Mouse (Mus musculus) midbrain, embryonic 13.5 days (tissue): ENCODE results near the gene Gcnt7. TPM values are rescaled to one million over a fixed set of nuclear protein-coding genes. Genes with fewer than 3 reads are reported as not detected.

Experiments used
- ATAC-seq: fragments of 200-750 bp; cut with Nextera tagmentation; 2 replicates; pipeline ENCODE4 v1.8.0; 2017; ENCODE audit warnings: mild to moderate bottlenecking, moderate TSS enrichment, moderate library complexity
- H3K27ac ChIP-seq: fragments of 300-500 bp; sonication (generic); 2 replicates; pipeline ENCODE4 v1.5.1; 2015; ENCODE audit warnings: inconsistent platforms, mild to moderate bottlenecking, moderate library complexity
- H3K27me3 ChIP-seq: fragments of 300-500 bp; sonication (generic); 2 replicates; pipeline ENCODE4 v1.6.1; 2015; ENCODE audit warnings: mild to moderate bottlenecking, inconsistent platforms
- H3K36me3 ChIP-seq: fragments of 300-500 bp; sonication (generic); 2 replicates; pipeline ENCODE4 v1.6.1; 2015; ENCODE audit warnings: mild to moderate bottlenecking, inconsistent platforms
- H3K4me1 ChIP-seq: fragments of 300-500 bp; sonication (generic); replicated peaks from 2 replicates; pipeline ENCODE4 v1.6.1; 2015; ENCODE audit warnings: inconsistent platforms
- H3K4me2 ChIP-seq: fragments of 300-500 bp; sonication (generic); replicated peaks from 2 replicates; pipeline ENCODE4 v1.6.1; 2015; ENCODE audit warnings: moderate library complexity, mild to moderate bottlenecking, inconsistent platforms
- H3K4me3 ChIP-seq: fragments of 300-500 bp; sonication (generic); replicated peaks from 2 replicates; pipeline ENCODE4 v1.5.1; 2015; ENCODE audit warnings: mild to moderate bottlenecking, inconsistent platforms
- H3K9ac ChIP-seq: fragments of 300-500 bp; sonication (generic); replicated peaks from 2 replicates; pipeline ENCODE4 v1.6.1; 2015; ENCODE audit warnings: mild to moderate bottlenecking, inconsistent platforms
- H3K9me3 ChIP-seq: fragments of 300-500 bp; sonication (generic); 2 replicates; pipeline ENCODE4 v1.6.1; 2016; ENCODE audit warnings: mild to moderate bottlenecking, inconsistent platforms
- WGBS: fragments of 180-500 bp; shearing (Covaris S2); methylation state at CpG from one replicate; pipeline ENCODE4 v1.1.7; 2015; 5-methylcytosine and 5-hydroxymethylcytosine counted together
- polyA plus RNA-seq: library from polyadenylated mRNA; unstranded; fragments of >200 nt; fragmentation: Nextera tagmentation; extraction: Ambion mirVana; gene quantifications from 2 replicates; pipeline ENCODE4 v1.2.1, GENCODE M21; 2015

Gene Gcnt7
- 1.7 and 2.3 TPM in 2 replicates for polyA plus RNA-seq

DNA sequence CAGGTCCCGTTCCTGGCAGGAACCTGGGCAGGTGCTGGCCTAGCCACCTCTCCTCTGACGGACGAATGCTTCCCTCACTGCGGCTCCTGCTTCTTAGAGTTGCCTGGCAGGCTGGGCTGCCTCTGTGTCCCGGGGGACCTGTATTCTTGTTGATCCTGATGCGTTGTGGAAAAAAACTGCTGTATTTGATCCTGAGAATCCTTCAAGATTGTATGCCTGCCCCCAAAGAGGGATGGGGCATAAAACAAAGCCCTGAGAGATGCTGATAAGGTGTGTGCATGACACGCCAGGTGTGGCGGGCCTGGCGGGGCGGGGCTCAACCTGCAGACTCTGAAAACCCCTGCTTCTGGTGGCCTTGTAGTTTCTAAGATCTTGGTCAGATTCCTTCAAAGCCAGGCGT is at the start of gene Gcnt7:
TSS of gene Gcnt7 (minus strand) at position 101 of the 400 bp plus-strand sequence.
- Histone ChIP-seq H3K27ac (no peak within 1 kb of the TSS), H3K27me3 (no peaks in the 10 kb centered on the region), H3K36me3 (peaks cover 72% of the 10 kb centered on the region), H3K9me3 (no peaks in the 10 kb centered on the region), H3K4me3 (no peak within 1 kb of the TSS), H3K9ac (no peak within 1 kb of the TSS), H3K4me2 (no peak within 1 kb of the TSS), H3K4me1 (no peaks in the 10 kb centered on the region)
- WGBS: 93% methylated on average over 11 of the region's 11 CpGs
- ATAC-seq: no peak

DNA sequence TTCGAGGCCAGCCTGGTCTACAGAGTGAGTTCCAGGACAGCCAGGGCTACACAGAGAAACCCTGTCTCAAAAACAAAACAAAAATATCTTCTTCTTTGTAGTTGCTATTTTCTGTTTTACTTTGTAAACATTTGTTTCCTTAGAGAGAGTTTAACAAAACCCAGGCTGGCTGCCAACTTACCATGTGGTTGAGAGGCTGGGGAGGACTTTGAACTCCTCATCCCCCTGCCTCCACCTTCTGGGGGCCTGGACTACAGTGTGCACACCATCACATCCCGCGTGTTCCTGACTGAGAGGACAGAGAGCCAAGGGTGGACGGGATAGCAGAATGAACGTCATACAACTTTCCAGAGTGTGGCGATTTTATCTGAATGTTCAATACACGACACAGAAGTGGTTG is 47.7 kb upstream of the Gcnt7 start:
- no peak overlapping the region for H3K9ac ChIP-seq
- no peaks in the 10 kb centered on the region for H3K9me3 ChIP-seq
- H3K4me2 ChIP-seq: no peak overlapping the region
- no peak for ATAC-seq
- no peaks in the 10 kb centered on the region for H3K36me3 ChIP-seq
- no peak overlapping the region for H3K4me3 ChIP-seq
- no peaks in the 10 kb centered on the region for H3K4me1 ChIP-seq
- no peaks in the 10 kb centered on the region for H3K27me3 ChIP-seq
- no peak overlapping the region for H3K27ac ChIP-seq
- 85% methylated on average over 7 of the region's 7 CpGs for WGBS

DNA sequence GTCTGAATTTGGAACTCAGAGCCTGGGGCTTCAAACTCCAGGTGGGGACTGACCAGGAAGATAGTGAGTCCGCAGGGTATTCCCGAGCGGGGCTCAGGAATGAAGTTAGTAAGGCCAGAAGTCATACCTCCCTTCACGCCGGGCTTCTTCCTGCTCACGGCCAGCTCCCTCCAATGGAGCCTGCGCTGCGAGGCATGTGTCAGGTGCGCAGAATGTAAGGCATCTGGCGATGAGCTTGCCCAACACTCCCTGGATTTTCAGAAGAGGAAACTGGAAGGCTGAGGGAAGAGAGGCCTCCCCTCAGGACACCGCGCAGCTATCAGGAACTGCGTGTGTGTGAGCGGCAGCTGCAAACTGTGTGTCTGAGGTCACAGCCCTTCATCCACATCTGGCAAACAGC is 43.8 kb upstream of the Gcnt7 start:
- no peak overlapping the region for H3K4me3 ChIP-seq

DNA sequence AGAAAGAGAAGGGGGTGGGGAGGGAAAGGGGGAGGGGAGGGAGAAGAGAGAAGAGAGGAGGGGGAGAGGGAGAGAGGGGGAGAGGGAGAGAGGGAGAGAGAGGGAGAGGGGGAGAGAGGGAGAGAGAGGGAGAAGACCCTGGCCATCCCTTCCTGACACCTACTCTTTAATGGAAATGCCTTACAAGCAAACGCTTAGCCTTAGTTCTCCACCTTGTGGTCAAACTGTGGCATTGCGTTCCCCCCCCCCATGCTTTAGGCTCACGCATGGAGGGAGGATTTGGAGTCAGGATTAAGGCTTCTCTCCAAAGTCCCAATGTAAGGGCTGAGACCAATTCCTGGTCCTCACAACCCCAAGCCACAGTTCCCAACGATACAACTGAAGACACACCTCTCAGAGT is 42.9 kb upstream of the Gcnt7 start:
- Histone ChIP-seq H3K9me3 (no peaks in the 10 kb centered on the region), H3K4me2 (no peak overlapping the region), H3K36me3 (no peaks in the 10 kb centered on the region), H3K9ac (no peak overlapping the region), H3K27me3 (no peaks in the 10 kb centered on the region), H3K4me1 (no peaks in the 10 kb centered on the region), H3K27ac (no peak overlapping the region), H3K4me3 (no peak overlapping the region)
- peak; percentile 55; the same call in 1 of the 2 replicates for ATAC-seq
- 1% methylated on average over 4 of the region's 4 CpGs for WGBS

More for the DNA sequence above, 43.8 kb upstream of the Gcnt7 start:
- Histone ChIP-seq H3K4me1 (no peaks in the 10 kb centered on the region), H3K27ac (no peak overlapping the region), H3K36me3 (no peaks in the 10 kb centered on the region), H3K9me3 (no peaks in the 10 kb centered on the region), H3K9ac (no peak overlapping the region), H3K4me2 (no peak overlapping the region), H3K27me3 (no peaks in the 10 kb centered on the region)
- WGBS: 73% methylated on average over 14 of the region's 14 CpGs
- ATAC-seq: no peak

DNA sequence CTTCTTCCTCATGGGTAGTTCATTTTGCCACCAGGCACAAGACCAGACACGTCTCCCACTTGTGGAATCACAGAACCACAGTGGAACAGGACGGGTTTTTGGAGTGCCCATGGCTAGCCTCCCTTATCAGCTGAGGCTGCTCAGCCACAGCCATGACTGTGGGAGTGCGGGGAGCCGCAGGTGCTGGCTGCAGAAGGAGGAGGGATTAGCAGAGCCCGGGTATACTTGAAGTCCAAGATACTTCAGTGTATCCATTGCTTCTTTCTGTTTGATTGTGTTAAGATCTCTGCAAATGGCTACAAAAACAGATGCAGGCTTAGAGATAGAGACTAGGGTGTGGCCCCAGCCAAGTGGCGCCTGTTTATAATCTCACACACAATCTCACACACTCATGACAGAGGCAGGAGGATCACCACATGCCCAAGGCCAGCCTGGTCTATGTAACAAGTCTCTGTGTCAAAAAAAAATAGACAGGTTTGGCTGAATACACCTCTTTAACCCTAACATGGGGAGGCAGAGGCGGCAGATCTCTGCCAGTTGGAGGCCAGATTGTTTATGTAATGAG is 42.4 kb upstream of the Gcnt7 start:
- 52% methylated on average over 7 of the region's 7 CpGs for WGBS
- H3K36me3 ChIP-seq: no peaks in the 10 kb centered on the region
- no peak overlapping the region for H3K27ac ChIP-seq
- H3K9ac ChIP-seq: no peak overlapping the region
- 0 out of 2 replicates have a peak, but pooled peaks have one; percentile 40 for ATAC-seq
- no peaks in the 10 kb centered on the region for H3K27me3 ChIP-seq
- H3K4me3 ChIP-seq: no peak overlapping the region
- no peaks in the 10 kb centered on the region for H3K9me3 ChIP-seq
- H3K4me1 ChIP-seq: no peaks in the 10 kb centered on the region
- H3K4me2 ChIP-seq: no peak overlapping the region

DNA sequence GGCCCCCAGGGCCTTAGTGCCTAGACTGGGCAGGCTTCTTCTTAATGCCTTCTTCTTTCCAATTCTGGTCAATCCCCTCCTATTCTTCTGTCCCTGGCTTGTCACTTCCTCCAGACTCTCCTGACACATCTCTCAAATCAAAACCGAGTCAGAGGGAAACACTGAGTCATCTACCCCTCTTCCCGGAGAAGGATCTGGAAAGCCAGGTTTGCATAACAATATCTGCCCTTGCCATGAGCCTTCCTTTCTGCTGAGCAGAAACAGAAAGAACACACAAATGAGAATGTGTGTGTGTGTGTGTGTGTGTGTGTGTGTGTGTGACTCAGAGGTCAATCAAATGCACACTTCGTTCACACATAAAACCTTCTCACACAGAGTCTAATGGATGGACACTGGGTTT is 40.4 kb upstream of the Gcnt7 start:
- WGBS: 46% methylated on average over 3 of the region's 3 CpGs
- no peaks in the 10 kb centered on the region for H3K9me3 ChIP-seq
- no peaks in the 10 kb centered on the region for H3K36me3 ChIP-seq
- no peaks in the 10 kb centered on the region for H3K27me3 ChIP-seq
- no peak overlapping the region for H3K4me2 ChIP-seq
- H3K27ac ChIP-seq: no peak overlapping the region
- ATAC-seq: no peak
- no peak overlapping the region for H3K9ac ChIP-seq
- H3K4me3 ChIP-seq: no peak overlapping the region
- no peaks in the 10 kb centered on the region for H3K4me1 ChIP-seq

DNA sequence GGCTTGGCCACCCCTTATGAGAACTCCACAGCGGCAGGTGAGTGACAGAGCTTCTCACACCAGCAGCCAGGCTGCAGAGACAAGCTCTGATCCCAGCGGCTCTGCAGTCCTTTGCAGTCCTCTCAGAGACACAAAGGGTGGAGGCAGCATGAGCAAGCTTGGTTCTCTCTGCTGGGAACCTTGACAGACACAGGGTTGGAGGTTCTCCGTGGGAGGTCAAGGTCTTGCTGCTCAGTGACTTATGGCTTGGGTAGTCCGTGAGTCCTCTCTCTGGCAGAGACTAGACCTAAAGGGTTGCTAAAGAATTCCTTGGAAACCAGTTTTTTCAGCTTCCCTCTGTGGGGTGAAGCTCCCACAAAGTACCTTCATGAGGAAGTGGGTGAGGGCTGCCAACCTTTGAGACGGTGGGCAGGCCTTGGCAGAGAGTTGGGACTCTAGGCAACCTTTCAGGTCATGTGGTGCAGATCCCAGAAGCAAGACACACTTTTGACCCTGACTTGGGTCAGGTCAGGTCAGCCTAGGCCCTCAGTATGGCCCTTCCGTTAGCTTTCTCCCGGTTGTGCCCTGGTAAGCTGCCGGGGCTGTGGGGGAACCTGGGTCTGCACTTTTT is 38.4 kb upstream of the Gcnt7 start:
- H3K4me1 ChIP-seq: no peaks in the 10 kb centered on the region
- H3K4me3 ChIP-seq: no peak overlapping the region
- H3K9ac ChIP-seq: no peak overlapping the region
- ATAC-seq: no peak
- no peak overlapping the region for H3K4me2 ChIP-seq
- no peaks in the 10 kb centered on the region for H3K36me3 ChIP-seq
- H3K9me3 ChIP-seq: no peaks in the 10 kb centered on the region
- 80% methylated on average over 8 of the region's 8 CpGs for WGBS
- H3K27ac ChIP-seq: no peak overlapping the region
- H3K27me3 ChIP-seq: no peaks in the 10 kb centered on the region

DNA sequence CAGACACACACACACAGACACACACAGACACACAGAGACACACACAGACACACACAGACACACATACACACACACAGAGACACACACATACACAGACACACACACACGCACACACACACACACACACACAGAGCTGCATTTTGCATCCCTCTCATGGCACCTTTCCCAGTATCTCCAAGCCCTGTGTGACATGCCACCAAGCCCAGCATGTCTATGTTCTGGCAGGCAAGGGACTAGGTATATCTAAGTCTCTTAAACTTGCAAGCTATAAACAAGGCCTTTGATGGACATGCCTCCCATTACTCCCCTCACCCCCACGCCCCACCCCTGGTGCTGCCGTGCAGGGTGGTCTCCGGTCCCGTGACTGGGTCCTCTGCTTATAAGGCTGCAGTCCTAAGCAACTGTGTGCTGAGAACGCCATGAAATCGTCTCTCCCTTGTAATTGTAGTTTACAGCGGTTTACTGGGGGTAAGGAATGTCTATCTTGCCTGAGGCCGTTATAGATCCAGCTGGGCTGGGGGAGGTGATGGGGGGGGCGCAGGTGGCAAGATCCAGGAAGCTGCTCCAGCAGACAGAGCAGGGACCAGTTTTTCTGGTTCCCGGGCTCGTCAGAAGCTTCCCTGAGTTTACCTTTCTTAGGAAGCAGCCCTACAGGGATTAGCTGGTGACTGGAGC is 26.4 kb upstream of the Gcnt7 start:
- H3K36me3 ChIP-seq: no peaks in the 10 kb centered on the region
- H3K4me1 ChIP-seq: 0 out of 2 replicates have a peak, but pooled peaks cover 4% of the 10 kb centered on the region
- no peak overlapping the region for H3K9ac ChIP-seq
- 48% methylated on average over 12 of the region's 12 CpGs for WGBS
- ATAC-seq: no peak
- H3K4me3 ChIP-seq: no peak overlapping the region
- no peaks in the 10 kb centered on the region for H3K9me3 ChIP-seq
- 0 out of 2 replicates have a peak, but pooled peaks cover 3% of the 10 kb centered on the region for H3K27me3 ChIP-seq
- no peak overlapping the region for H3K27ac ChIP-seq
- H3K4me2 ChIP-seq: no peak overlapping the region

DNA sequence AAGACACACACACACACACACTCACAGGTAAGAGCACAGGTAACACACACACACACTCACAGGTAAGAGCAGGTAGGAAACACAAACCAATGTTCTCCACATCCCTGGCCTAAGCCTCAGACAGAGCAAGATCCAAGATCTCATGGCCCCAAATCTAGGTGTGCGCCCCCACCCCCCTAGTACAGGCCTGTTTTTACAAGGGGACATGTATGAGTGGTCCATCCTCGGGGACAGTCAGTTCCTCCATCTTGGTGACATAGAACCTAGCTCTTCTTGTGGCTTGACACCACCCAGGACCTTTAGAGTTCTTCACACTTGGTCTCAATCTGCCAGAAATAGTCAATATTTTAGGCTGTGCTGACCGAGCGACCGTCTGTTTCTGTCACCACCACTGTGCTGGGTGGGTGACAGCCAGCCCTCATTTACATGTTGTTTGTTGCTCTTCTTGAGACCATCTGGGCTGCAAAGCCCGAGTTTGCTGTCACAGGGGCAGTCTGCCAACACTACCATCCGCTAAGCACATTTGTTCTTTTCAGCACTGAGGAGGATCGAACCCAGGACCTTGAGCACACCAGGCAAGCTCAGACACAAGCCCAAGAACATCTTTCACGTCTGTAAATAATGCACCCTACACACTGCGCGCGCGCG is 25.5 kb upstream of the Gcnt7 start:
- Histone ChIP-seq H3K4me2 (no peak overlapping the region), H3K4me3 (no peak overlapping the region), H3K9ac (no peak overlapping the region), H3K9me3 (no peaks in the 10 kb centered on the region), H3K4me1 (0 out of 2 replicates have a peak, but pooled peaks cover 4% of the 10 kb centered on the region), H3K27ac (no peak overlapping the region), H3K27me3 (0 out of 2 replicates have a peak, but pooled peaks cover 3% of the 10 kb centered on the region), H3K36me3 (no peaks in the 10 kb centered on the region)
- 86% methylated on average over 14 of the region's 14 CpGs for WGBS
- ATAC-seq: no peak

DNA sequence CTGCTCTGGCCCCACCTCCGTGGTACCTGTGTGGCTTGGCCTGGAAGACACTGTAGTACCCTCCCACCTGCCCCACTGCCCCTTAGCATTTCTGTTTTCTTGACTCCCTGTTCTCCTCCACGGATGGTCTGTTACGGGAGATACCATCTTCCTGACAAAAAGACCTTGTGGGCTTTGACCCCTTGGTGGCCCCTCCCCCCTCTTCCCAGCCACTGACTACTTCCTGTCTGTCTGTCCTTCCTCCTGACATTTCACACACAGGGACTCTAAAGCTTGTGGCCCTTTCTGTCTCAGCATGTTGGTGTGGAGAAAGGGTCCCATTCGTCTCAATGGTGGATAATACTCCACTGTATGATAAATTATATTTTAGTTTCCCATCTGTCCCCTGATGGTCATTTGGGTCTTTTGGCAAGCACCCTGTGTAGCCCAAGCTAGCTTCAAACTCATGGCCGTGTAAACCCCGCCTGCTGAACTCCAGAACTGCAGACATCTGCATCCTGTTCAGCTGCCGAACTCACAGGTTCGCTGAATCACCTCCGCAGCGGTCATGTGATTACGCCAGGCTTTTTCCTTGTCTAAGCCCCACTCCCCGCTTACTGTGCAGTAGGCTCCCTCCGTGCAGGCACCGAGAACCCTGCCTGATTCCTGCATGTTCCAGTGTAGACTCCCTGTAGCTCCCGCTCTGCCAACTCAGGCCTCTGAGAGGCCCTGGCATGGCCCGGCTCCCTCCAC is 23.4 kb upstream of the Gcnt7 start:
- H3K9ac ChIP-seq: no peak overlapping the region
- H3K9me3 ChIP-seq: no peaks in the 10 kb centered on the region
- H3K4me3 ChIP-seq: no peak overlapping the region
- no peak overlapping the region for H3K4me2 ChIP-seq
- no peak overlapping the region for H3K27ac ChIP-seq
- H3K4me1 ChIP-seq: 0 out of 2 replicates have a peak, but pooled peaks cover 4% of the 10 kb centered on the region
- peaks cover 4% of the 10 kb centered on the region for H3K27me3 ChIP-seq
- ATAC-seq: no peak
- H3K36me3 ChIP-seq: no peaks in the 10 kb centered on the region
- 85% methylated on average over 16 of the region's 16 CpGs for WGBS

DNA sequence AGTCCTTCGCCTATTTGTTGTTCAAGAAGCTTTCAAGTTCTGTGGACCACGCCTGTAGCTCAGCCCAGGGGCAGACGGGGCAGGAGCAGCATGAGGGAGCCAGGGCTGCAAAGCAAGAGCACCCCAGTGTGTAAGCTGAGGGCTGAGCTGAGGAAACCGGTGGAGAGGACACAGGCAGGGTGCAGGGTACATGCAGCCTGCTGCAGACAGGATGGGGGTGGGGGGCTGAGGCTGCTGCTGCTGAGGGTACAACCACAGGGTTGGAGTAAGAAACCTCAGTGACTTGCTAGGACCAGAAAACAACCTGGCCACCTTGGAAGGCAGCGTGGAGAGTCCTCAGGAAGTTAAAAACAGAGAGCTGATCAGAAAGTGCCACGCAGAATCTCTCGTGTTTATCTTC is 21.9 kb upstream of the Gcnt7 start:
- Histone ChIP-seq H3K36me3 (no peaks in the 10 kb centered on the region), H3K9me3 (no peaks in the 10 kb centered on the region)
- 71% methylated on average over 7 of the region's 7 CpGs for WGBS

More for the DNA sequence above, 21.9 kb upstream of the Gcnt7 start:
- H3K4me1 ChIP-seq: 0 out of 2 replicates have a peak, but pooled peaks cover 4% of the 10 kb centered on the region
- no peak overlapping the region for H3K4me3 ChIP-seq
- H3K27me3 ChIP-seq: peaks cover 7% of the 10 kb centered on the region
- no peak overlapping the region for H3K27ac ChIP-seq
- no peak for ATAC-seq
- H3K9ac ChIP-seq: no peak overlapping the region
- H3K4me2 ChIP-seq: no peak overlapping the region
